Mouse (Mus musculus): ENCODE results near the gene Cisd3. TPM values are rescaled to one million over a fixed set of nuclear protein-coding genes. Genes with fewer than 3 reads are reported as not detected.
"Not testable (repeated sequence)": the region's sequence is repeated elsewhere in the genome, so short reads cannot be mapped to it uniquely, and the experiment has no call there.

Gene Cisd3
- polyA plus RNA-seq, 1 experiment from 2014 or later: 14.8 TPM

GRCm38 (mm10) chr11:97656269-97656971 is 29.2 kb upstream of the Cisd3 start:
- peaks cover 7% of the 10 kb centered on the region for H3K27me3 ChIP-seq (ENCODE audit: control insufficient read depth, insufficient read depth, low read length)
- H3K9me3 ChIP-seq (ENCODE audit: control insufficient read depth, low read length): no peaks in the 10 kb centered on the region
- H3K4me1 ChIP-seq (replicated peaks; ENCODE audit: control insufficient read depth, insufficient read depth, low read length): peaks cover 4% of the 10 kb centered on the region
- no peak overlapping the region for H3K4me2 ChIP-seq (replicated peaks; ENCODE audit: low read depth, low read length)
- H3K9ac ChIP-seq (ENCODE audit: low read depth, low read length): no peak overlapping the region
- DNase-seq (ENCODE audit: low spot score) (no peak), ATAC-seq (ENCODE audit: low FRiP score) (no peak)
- WGBS: 73% methylated on average over 14 of the region's 14 CpGs
- H3K36me3 ChIP-seq (ENCODE audit: control insufficient read depth, insufficient read depth, low read length): no peaks in the 10 kb centered on the region
- no peak overlapping the region for H3K4me3 ChIP-seq (ENCODE audit: low read depth, low read length)
- no peak overlapping the region for H3K27ac ChIP-seq (ENCODE audit: low read depth, low read length)

- 38% methylated on average over 6 of the region's 6 CpGs for WGBS
- H3K4me1 ChIP-seq (replicated peaks; ENCODE audit: control insufficient read depth, insufficient read depth, low read length): peaks cover 13% of the 10 kb centered on the region
Observed at GRCm38 (mm10) chr11:97657184-97657945, 28.3 kb upstream of the Cisd3 start.

GRCm38 (mm10) chr11:97657967-97658366 is 27.7 kb upstream of the Cisd3 start:
- not testable (repeated sequence) for H3K36me3 ChIP-seq (ENCODE audit: control insufficient read depth, insufficient read depth, low read length); H3K4me2 ChIP-seq (replicated peaks; ENCODE audit: low read depth, low read length); DNase-seq (ENCODE audit: low spot score); H3K27ac ChIP-seq (ENCODE audit: low read depth, low read length); H3K9ac ChIP-seq (ENCODE audit: low read depth, low read length); H3K4me3 ChIP-seq (ENCODE audit: low read depth, low read length); ATAC-seq (ENCODE audit: low FRiP score); H3K9me3 ChIP-seq (ENCODE audit: control insufficient read depth, low read length)
- Histone ChIP-seq H3K4me1 (replicated peaks; ENCODE audit: control insufficient read depth, insufficient read depth, low read length) (peaks cover 13% of the 10 kb centered on the region), H3K27me3 (ENCODE audit: control insufficient read depth, insufficient read depth, low read length) (peaks cover 18% of the 10 kb centered on the region)
- WGBS: 91% methylated on average over 6 of the region's 6 CpGs

More at GRCm38 (mm10) chr11:97657184-97657945, 28.3 kb upstream of the Cisd3 start:
- DNase-seq (ENCODE audit: low spot score) (no peak), ATAC-seq (ENCODE audit: low FRiP score) (no peak)
- Histone ChIP-seq H3K4me3 (ENCODE audit: low read depth, low read length) (no peak overlapping the region), H3K36me3 (ENCODE audit: control insufficient read depth, insufficient read depth, low read length) (no peaks in the 10 kb centered on the region), H3K27ac (ENCODE audit: low read depth, low read length) (no peak overlapping the region), H3K9me3 (ENCODE audit: control insufficient read depth, low read length) (no peaks in the 10 kb centered on the region), H3K27me3 (ENCODE audit: control insufficient read depth, insufficient read depth, low read length) (peaks cover 17% of the 10 kb centered on the region), H3K4me2 (replicated peaks; ENCODE audit: low read depth, low read length) (no peak overlapping the region), H3K9ac (ENCODE audit: low read depth, low read length) (no peak overlapping the region)

DNA sequence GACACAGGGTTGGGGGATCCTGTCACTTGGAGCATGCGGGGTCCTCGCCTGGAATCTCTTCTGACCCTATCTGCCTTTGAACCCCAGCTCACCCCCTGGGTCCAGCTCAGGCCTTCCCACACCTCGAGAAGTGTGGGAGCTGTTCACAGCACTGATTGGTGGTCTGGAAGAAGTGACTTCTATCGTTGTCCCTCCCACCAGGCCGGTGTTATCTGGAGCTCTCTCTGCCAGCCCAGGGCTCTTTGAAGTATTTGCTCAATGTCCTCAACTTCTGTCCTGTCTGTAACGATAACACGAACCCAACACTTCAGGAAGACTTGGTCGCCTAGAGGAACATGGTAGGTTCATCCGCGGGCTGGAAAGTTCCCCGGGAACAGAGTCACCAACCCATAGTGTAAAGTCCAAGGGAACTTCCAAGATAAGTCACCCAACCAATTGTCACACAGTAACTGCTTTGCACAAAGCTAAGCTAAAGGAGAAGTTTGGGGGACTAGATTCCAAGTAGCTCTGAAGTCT is 26.8 kb upstream of the Cisd3 start:
- WGBS: 62% methylated on average over 11 of the region's 11 CpGs
- DNase-seq (ENCODE audit: low spot score) (no peak), ATAC-seq (ENCODE audit: low FRiP score) (no peak)
- Histone ChIP-seq H3K9ac (ENCODE audit: low read depth, low read length) (no peak overlapping the region), H3K4me1 (replicated peaks; ENCODE audit: control insufficient read depth, insufficient read depth, low read length) (peaks cover 13% of the 10 kb centered on the region), H3K27ac (ENCODE audit: low read depth, low read length) (no peak overlapping the region), H3K4me3 (ENCODE audit: low read depth, low read length) (no peak overlapping the region), H3K27me3 (ENCODE audit: control insufficient read depth, insufficient read depth, low read length) (peaks cover 18% of the 10 kb centered on the region), H3K36me3 (ENCODE audit: control insufficient read depth, insufficient read depth, low read length) (no peaks in the 10 kb centered on the region), H3K9me3 (ENCODE audit: control insufficient read depth, low read length) (no peaks in the 10 kb centered on the region), H3K4me2 (replicated peaks; ENCODE audit: low read depth, low read length) (no peak overlapping the region)

DNA sequence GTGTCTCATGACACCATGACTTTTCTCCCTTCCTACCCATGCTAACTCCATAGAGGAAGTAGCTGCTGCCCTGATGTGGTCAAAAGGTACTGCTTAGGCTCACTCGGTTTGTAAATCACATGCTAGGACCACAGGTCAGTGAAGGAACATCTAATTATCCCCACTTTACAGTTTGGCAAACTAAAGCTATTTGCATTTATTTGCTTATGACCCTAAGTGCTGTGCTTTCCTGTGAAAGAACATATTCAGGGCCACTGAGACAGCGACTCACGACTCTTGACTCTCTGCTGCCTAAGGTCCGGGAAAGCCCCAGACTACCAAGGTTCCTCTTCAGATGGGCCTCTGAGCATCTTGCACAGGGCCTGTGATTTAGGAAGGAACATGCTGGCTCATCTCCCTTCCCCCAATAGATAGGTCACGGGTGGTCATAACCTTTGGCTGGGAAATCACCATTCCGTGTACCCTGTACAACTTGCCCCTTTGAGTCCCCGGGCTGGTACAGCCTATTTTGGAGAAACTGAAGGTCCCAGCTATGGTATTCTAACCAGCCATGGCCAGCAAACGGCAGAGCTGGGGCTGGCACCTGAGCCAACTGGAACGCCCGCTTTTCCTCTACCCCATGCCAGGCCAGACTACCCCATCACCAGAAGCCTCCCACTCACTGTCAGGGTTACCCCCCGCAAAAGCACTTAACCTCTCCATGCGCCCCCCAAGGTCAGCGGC is 26.2 kb upstream of the Cisd3 start:
- H3K4me1 ChIP-seq (replicated peaks; ENCODE audit: control insufficient read depth, insufficient read depth, low read length): peaks cover 13% of the 10 kb centered on the region
- peak overlapping the region; percentile 59 for H3K4me3 ChIP-seq (ENCODE audit: low read depth, low read length)
- DNase-seq (ENCODE audit: low spot score) (peak; percentile 26), ATAC-seq (ENCODE audit: low FRiP score) (no peak)
- 9% methylated on average over 13 of the region's 13 CpGs for WGBS
- no peaks in the 10 kb centered on the region for H3K9me3 ChIP-seq (ENCODE audit: control insufficient read depth, low read length)
- peak overlapping the region; percentile 69 for H3K9ac ChIP-seq (ENCODE audit: low read depth, low read length)
- peaks cover 18% of the 10 kb centered on the region for H3K27me3 ChIP-seq (ENCODE audit: control insufficient read depth, insufficient read depth, low read length)
- H3K4me2 ChIP-seq (replicated peaks; ENCODE audit: low read depth, low read length): peak overlapping the region; percentile 86
- no peaks in the 10 kb centered on the region for H3K36me3 ChIP-seq (ENCODE audit: control insufficient read depth, insufficient read depth, low read length)
- H3K27ac ChIP-seq (ENCODE audit: low read depth, low read length): peak overlapping the region; percentile 19; the same call in 1 of the 2 replicates

DNA sequence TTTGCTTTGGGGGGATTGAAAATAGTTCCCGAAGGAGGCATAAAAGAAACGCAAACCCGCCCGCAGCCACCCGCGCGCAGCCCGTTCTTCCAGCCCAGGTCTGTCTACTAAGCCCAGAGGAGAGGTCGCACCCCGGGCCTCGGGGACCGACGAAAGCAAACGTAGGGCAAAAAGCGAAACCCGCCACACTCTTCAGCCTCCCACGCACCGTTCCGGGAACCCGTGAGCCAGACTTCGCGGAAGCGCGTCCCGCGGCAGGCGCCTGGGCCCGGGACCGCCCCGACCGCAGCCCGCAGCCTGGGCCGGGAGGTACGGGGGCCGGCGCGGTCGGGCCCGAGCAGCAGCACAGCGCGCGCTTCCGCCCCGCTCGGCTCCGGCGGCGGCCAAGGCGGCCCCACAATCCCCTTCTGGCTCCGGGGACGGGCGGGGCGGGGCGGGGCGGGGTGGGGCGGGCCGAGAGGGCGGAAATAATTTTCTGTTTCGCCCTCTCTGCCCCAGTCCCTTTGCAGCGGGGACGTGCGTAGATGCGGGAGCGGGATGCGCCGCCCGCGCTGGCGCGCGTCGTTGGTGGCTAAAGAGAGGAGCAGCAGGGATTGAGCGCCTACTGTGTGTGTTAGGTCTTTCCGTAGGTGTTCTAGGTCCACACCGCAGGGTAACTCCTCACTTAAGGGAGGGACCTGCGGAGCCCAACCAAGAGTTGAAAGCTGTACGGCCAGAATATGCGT is 25.5 kb upstream of the Cisd3 start:
- peak overlapping the region; percentile 69 for H3K9ac ChIP-seq (ENCODE audit: low read depth, low read length)
- no peaks in the 10 kb centered on the region for H3K36me3 ChIP-seq (ENCODE audit: control insufficient read depth, insufficient read depth, low read length)
- peaks cover 17% of the 10 kb centered on the region for H3K4me1 ChIP-seq (replicated peaks; ENCODE audit: control insufficient read depth, insufficient read depth, low read length)
- peak overlapping the region; percentile 19; the same call in 1 of the 2 replicates for H3K27ac ChIP-seq (ENCODE audit: low read depth, low read length)
- H3K4me2 ChIP-seq (replicated peaks; ENCODE audit: low read depth, low read length): peak overlapping the region; percentile 86
- H3K9me3 ChIP-seq (ENCODE audit: control insufficient read depth, low read length): no peaks in the 10 kb centered on the region
- peaks cover 18% of the 10 kb centered on the region for H3K27me3 ChIP-seq (ENCODE audit: control insufficient read depth, insufficient read depth, low read length)
- under 1% methylated on average over 61 of the region's 78 CpGs for WGBS
- ATAC-seq (ENCODE audit: low FRiP score) (peak; percentile 78), DNase-seq (ENCODE audit: low spot score) (peak; percentile 81)
- peak overlapping the region; percentile 59 for H3K4me3 ChIP-seq (ENCODE audit: low read depth, low read length)

- DNase-seq (ENCODE audit: low spot score) (peak; percentile 37), ATAC-seq (ENCODE audit: low FRiP score) (no peak)
- 2% methylated on average over 27 of the region's 27 CpGs for WGBS
- no peaks in the 10 kb centered on the region for H3K9me3 ChIP-seq (ENCODE audit: control insufficient read depth, low read length)
- H3K9ac ChIP-seq (ENCODE audit: low read depth, low read length): peak overlapping the region; percentile 69
- H3K36me3 ChIP-seq (ENCODE audit: control insufficient read depth, insufficient read depth, low read length): no peaks in the 10 kb centered on the region
- H3K4me3 ChIP-seq (ENCODE audit: low read depth, low read length): peak overlapping the region; percentile 93
- H3K27ac ChIP-seq (ENCODE audit: low read depth, low read length): no peak overlapping the region
- H3K27me3 ChIP-seq (ENCODE audit: control insufficient read depth, insufficient read depth, low read length): peaks cover 18% of the 10 kb centered on the region
- peaks cover 17% of the 10 kb centered on the region for H3K4me1 ChIP-seq (replicated peaks; ENCODE audit: control insufficient read depth, insufficient read depth, low read length)
- peak overlapping the region; percentile 91 for H3K4me2 ChIP-seq (replicated peaks; ENCODE audit: low read depth, low read length)
Observed at GRCm38 (mm10) chr11:97660734-97661647, 24.6 kb upstream of the Cisd3 start.
